ENCODE assay signal across 11 mouse cellular contexts in genomic region chr7:16489948-16490347, GRCm38 (mm10). TPM values are rescaled to one million over a fixed set of nuclear protein-coding genes. Genes with fewer than 3 reads are reported as not detected.
DNase-seq lines count a peak whose midpoint lies in the region.
"Had no signal": no experiment of that assay in that cellular context is flagged by ENCODE, and none has a peak within 500 bp of the region (broad histone marks: within the 10 kb centered on the region; RNA-seq: fewer than 3 reads in every experiment).

No protein-coding gene starts in this region.

- no peaks in the 10 kb centered on the region for H3K27me3 ChIP-seq in hindbrain, embryonic 10.5 days (ENCODE audit: insufficient read depth, poor library complexity, severe bottlenecking)
- H3K27me3 ChIP-seq: limb, embryonic 12.5 days had no signal

- WGBS in hindbrain, embryonic 10.5 days: 85% methylated on average over 9 of the region's 9 CpGs

- peaks cover under 1% of the 10 kb centered on the region; the same call in 1 of the 2 replicates for H3K36me3 ChIP-seq in hindbrain, embryonic 10.5 days
- H3K36me3 ChIP-seq: limb, embryonic 12.5 days had no signal

- H3K27ac ChIP-seq in hindbrain, embryonic 10.5 days: no peak overlapping the region
- H3K27ac ChIP-seq: hindbrain, embryonic 14.5 days; limb, embryonic 12.5 days; macrophage had no signal

- H3K4me3 ChIP-seq in hindbrain, embryonic 10.5 days: no peak overlapping the region
- H3K4me3 ChIP-seq: limb, embryonic 12.5 days had no signal

- no peaks in the 10 kb centered on the region for H3K4me1 ChIP-seq in hindbrain, embryonic 10.5 days (replicated peaks)
- H3K4me1 ChIP-seq: limb, embryonic 12.5 days had no signal

- DNase-seq in cerebellum, postnatal 14 days: peak; percentile 56 to 59
- no peak for DNase-seq in cerebellum, adult 11 months
- DNase-seq in kidney, postnatal 10 days: peak; percentile 64
- DNase-seq in kidney, adult 9 months: no peak
- peak; percentile 55 for DNase-seq in testis, postnatal 10 days (ENCODE audit: low spot score)
- DNase-seq in testis, postnatal 14 days (ENCODE audit: low spot score): no peak
- DNase-seq in thymus, postnatal 25 days: peak; percentile 43
- DNase-seq in hindbrain, embryonic 10.5 days (ENCODE audit: low spot score): no peak

- H3K9me3 ChIP-seq in hindbrain, embryonic 10.5 days: no peaks in the 10 kb centered on the region
- H3K9me3 ChIP-seq: limb, embryonic 12.5 days had no signal

RNA-seq across cellular contexts. Expression of gene Npas1, which starts 12.4 kb away (rescaled TPM):
- 0.63 and 0.91 TPM in 2 replicates for polyA plus RNA-seq in hindbrain, embryonic 10.5 days (2016; fragmentation: Nextera tagmentation; extraction: Ambion mirVana)
- polyA plus RNA-seq: macrophage had no signal

RNA-seq across cellular contexts. Expression of gene Tmem160, which starts 37.4 kb away (rescaled TPM):
- polyA plus RNA-seq in hindbrain, embryonic 10.5 days (2016; fragmentation: Nextera tagmentation; extraction: Ambion mirVana): 67.4 and 70.9 TPM in 2 replicates

Comparison
In these comparisons a context has a peak if more than half of its experiments do, and no peak if none do; other contexts are left out.
1. DNase-seq: peak in cerebellum, postnatal 14 days (2 of 2), kidney, postnatal 10 days (single experiment), testis, postnatal 10 days (single experiment) and thymus, postnatal 25 days (single experiment); none in cerebellum, adult 11 months (single experiment), kidney, adult 9 months (single experiment), testis, postnatal 14 days (single experiment) and hindbrain, embryonic 10.5 days (single experiment).